In the genomic region with DNA sequence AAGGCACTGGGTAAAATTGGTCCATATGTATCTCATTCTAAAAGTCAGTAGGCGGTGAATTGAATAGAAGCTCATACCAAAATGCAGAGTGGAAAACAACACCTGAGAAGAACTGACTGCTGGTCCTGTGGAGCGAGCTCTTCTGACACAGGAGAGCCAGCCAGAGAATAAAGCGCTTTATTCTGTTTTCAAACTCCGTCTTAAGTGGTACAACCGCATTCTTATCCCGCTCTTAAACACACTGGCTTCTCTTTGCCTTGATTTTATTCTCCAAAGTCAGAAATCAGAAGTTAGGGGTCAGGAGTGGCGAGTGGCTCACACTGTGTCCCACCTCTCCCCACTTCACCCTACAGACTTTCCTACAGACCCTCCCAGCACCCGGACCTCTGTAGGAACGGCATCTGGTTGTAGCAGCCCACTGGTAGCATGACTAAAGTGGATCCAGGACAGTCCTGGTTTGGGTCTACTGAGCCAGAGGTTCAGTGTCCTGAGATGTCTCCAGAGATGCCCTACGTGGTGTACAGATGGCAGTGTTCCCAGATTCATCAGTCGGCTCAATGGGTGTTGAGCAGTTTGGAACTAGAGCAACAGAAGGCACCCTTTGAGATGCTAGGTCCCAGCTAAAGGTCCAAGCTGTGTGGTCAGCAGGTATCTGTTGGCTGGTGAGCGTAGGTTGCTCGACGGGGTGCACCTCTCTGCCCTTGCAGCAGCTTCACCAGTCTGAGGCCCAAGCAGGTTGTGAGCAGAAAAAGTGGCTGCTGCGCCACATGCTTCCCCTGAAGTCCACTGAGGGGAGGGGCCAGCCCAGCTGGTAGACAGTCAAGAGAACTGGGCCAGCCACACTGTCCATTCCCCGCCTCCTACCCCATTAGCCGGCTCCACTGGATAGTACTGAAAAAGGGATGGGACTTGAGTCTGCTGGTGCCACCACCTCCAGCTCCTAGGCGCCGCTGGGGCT, we compare ENCODE assay signal across 12 mouse cellular contexts. TPM values are rescaled to one million over a fixed set of nuclear protein-coding genes. Genes with fewer than 3 reads are reported as not detected.
A peak's percentile ranks its signal among the peaks of the same experiment; 100 is the strongest.
DNase-seq lines count a peak whose midpoint lies in the region; ATAC-seq and TF ChIP-seq lines count a peak whose summit lies in the region.
"Had no signal": no experiment of that assay in that cellular context is flagged by ENCODE, and none has a peak within 500 bp of the region (broad histone marks: within the 10 kb centered on the region; RNA-seq: fewer than 3 reads in every experiment).

No protein-coding gene starts in this region.

- no peaks in the 10 kb centered on the region for H3K4me1 ChIP-seq in forebrain, embryonic 15.5 days
- no peaks in the 10 kb centered on the region for H3K4me1 ChIP-seq in forebrain, embryonic 12.5 days
- H3K4me1 ChIP-seq in intestine, embryonic 15.5 days (replicated peaks): 0 out of 2 replicates have a peak, but pooled peaks cover 2% of the 10 kb centered on the region
- H3K4me1 ChIP-seq in intestine, postnatal 0 days (replicated peaks; ENCODE audit: control insufficient read depth, insufficient read depth, low read length): no peaks in the 10 kb centered on the region
- H3K4me1 ChIP-seq in hindbrain, postnatal 0 days (ENCODE audit: insufficient read depth, low read length): no peaks in the 10 kb centered on the region; the same call in 1 of the 2 replicates

- no peak overlapping the region for H3K4me3 ChIP-seq in forebrain, embryonic 15.5 days
- H3K4me3 ChIP-seq in forebrain, embryonic 12.5 days (replicated peaks): no peak overlapping the region
- no peak overlapping the region for H3K4me3 ChIP-seq in intestine, embryonic 15.5 days (replicated peaks)
- no peak overlapping the region for H3K4me3 ChIP-seq in intestine, postnatal 0 days (ENCODE audit: low read depth, low read length)
- no peak overlapping the region for H3K4me3 ChIP-seq in hindbrain, postnatal 0 days (ENCODE audit: low read length)
- H3K4me3 ChIP-seq: liver, embryonic 15.5 days had no signal

- no peaks in the 10 kb centered on the region for H3K27me3 ChIP-seq in forebrain, embryonic 15.5 days
- H3K27me3 ChIP-seq in forebrain, embryonic 12.5 days: peaks cover 13% of the 10 kb centered on the region; the same call in 1 of the 2 replicates
- H3K27me3 ChIP-seq in intestine, embryonic 15.5 days (replicated peaks): no peaks in the 10 kb centered on the region
- H3K27me3 ChIP-seq in intestine, postnatal 0 days (replicated peaks; ENCODE audit: control insufficient read depth, insufficient read depth, low read length): no peaks in the 10 kb centered on the region
- H3K27me3 ChIP-seq in hindbrain, postnatal 0 days (ENCODE audit: insufficient read depth, low read length): no peaks in the 10 kb centered on the region

- H3K9ac ChIP-seq in forebrain, embryonic 15.5 days (replicated peaks): no peak overlapping the region
- H3K9ac ChIP-seq in forebrain, embryonic 12.5 days: no peak overlapping the region
- H3K9ac ChIP-seq in intestine, embryonic 15.5 days: no peak overlapping the region
- H3K9ac ChIP-seq in intestine, postnatal 0 days (ENCODE audit: low read depth, low read length): no peak overlapping the region
- no peak overlapping the region for H3K9ac ChIP-seq in hindbrain, postnatal 0 days (replicated peaks; ENCODE audit: low read length)
- H3K9ac ChIP-seq: liver, embryonic 15.5 days had no signal

- DNase-seq in Muller cell, postnatal 12 days (ENCODE audit: inconsistent ontology term): peak; percentile 84
- no peak for DNase-seq in hindbrain, postnatal 0 days (ENCODE audit: low spot score)
- DNase-seq in right cerebral cortex, adult 2 months (ENCODE audit: low spot score in 2 of 2): no peak
- DNase-seq in kidney, postnatal 25 days: no peak
- DNase-seq: kidney, postnatal 36 days had no signal

- TF ChIP-seq CTCF in intestine, postnatal 0 days (IDR thresholded peaks at IDR 0.05; ENCODE audit: low read depth): no peak
- TF ChIP-seq CTCF in hindbrain, postnatal 0 days (IDR thresholded peaks at IDR 0.05; ENCODE audit: low read depth): no peak

- H3K36me3 ChIP-seq in forebrain, embryonic 15.5 days: peaks cover 42% of the 10 kb centered on the region
- H3K36me3 ChIP-seq in forebrain, embryonic 12.5 days (replicated peaks): peaks cover 49% of the 10 kb centered on the region
- peaks cover 29% of the 10 kb centered on the region for H3K36me3 ChIP-seq in intestine, embryonic 15.5 days
- H3K36me3 ChIP-seq in intestine, postnatal 0 days (ENCODE audit: control insufficient read depth, insufficient read depth): peaks cover 35% of the 10 kb centered on the region
- H3K36me3 ChIP-seq in hindbrain, postnatal 0 days (ENCODE audit: insufficient read depth, low read length): peaks cover 46% of the 10 kb centered on the region

- H3K4me2 ChIP-seq in forebrain, embryonic 15.5 days (replicated peaks): no peak overlapping the region
- H3K4me2 ChIP-seq in forebrain, embryonic 12.5 days: no peak overlapping the region
- H3K4me2 ChIP-seq in intestine, embryonic 15.5 days (replicated peaks): no peak overlapping the region
- no peak overlapping the region for H3K4me2 ChIP-seq in intestine, postnatal 0 days (replicated peaks; ENCODE audit: low read depth)
- H3K4me2 ChIP-seq in hindbrain, postnatal 0 days (ENCODE audit: low read depth, low read length): no peak overlapping the region
- H3K4me2 ChIP-seq: liver, embryonic 15.5 days had no signal

- no peak overlapping the region for H3K27ac ChIP-seq in forebrain, embryonic 15.5 days (replicated peaks)
- no peak overlapping the region for H3K27ac ChIP-seq in forebrain, embryonic 12.5 days
- H3K27ac ChIP-seq in intestine, embryonic 15.5 days: no peak overlapping the region
- no peak overlapping the region for H3K27ac ChIP-seq in intestine, postnatal 0 days (ENCODE audit: low read depth, low read length)
- H3K27ac ChIP-seq in hindbrain, postnatal 0 days: peak overlapping the region; percentile 29; the same call in 1 of the 2 replicates
- H3K27ac ChIP-seq: liver, embryonic 15.5 days had no signal

- WGBS in forebrain, embryonic 15.5 days: 84% methylated on average over 19 of the region's 19 CpGs
- WGBS in forebrain, embryonic 12.5 days: 85% methylated on average over 19 of the region's 19 CpGs
- 74% methylated on average over 19 of the region's 19 CpGs for WGBS in intestine, embryonic 15.5 days
- WGBS in intestine, postnatal 0 days: 73% methylated on average over 19 of the region's 19 CpGs
- 74% methylated on average over 19 of the region's 19 CpGs for WGBS in hindbrain, postnatal 0 days

- no peaks in the 10 kb centered on the region for H3K9me3 ChIP-seq in forebrain, embryonic 15.5 days
- no peaks in the 10 kb centered on the region for H3K9me3 ChIP-seq in forebrain, embryonic 12.5 days
- no peaks in the 10 kb centered on the region for H3K9me3 ChIP-seq in intestine, embryonic 15.5 days
- H3K9me3 ChIP-seq in intestine, postnatal 0 days (ENCODE audit: control insufficient read depth): no peaks in the 10 kb centered on the region
- no peaks in the 10 kb centered on the region for H3K9me3 ChIP-seq in hindbrain, postnatal 0 days (ENCODE audit: low read length)
- H3K9me3 ChIP-seq: liver, embryonic 15.5 days had no signal

- ATAC-seq in forebrain, embryonic 15.5 days (replicated peaks): 0 out of 2 replicates have a peak, but pooled peaks have one; percentile 21
- ATAC-seq in forebrain, embryonic 12.5 days (ENCODE audit: low FRiP score): no peak
- ATAC-seq in intestine, embryonic 15.5 days: 0 out of 2 replicates have a peak, but pooled peaks have one; percentile 34
- no peak for ATAC-seq in intestine, postnatal 0 days
- peak; percentile 19; the same call in 1 of the 2 replicates for ATAC-seq in hindbrain, postnatal 0 days

RNA-seq across cellular contexts. Expression of a gene that starts 15.3 kb away (rescaled TPM):
- polyA plus RNA-seq in forebrain, embryonic 15.5 days (2015; fragmentation: Nextera tagmentation; extraction: Ambion mirVana): 19.8 and 22.2 TPM in 2 replicates
- 5.8 and 6.1 TPM in 2 replicates for polyA plus RNA-seq in forebrain, embryonic 12.5 days (2016; fragmentation: Nextera tagmentation; extraction: Ambion mirVana)
- 2.4 and 2.6 TPM in 2 replicates for polyA plus RNA-seq in intestine, embryonic 15.5 days (2015; fragmentation: Nextera tagmentation; extraction: Ambion mirVana)
- polyA plus RNA-seq in intestine, postnatal 0 days (2015; fragmentation: Nextera tagmentation; extraction: Ambion mirVana): 1.3 and 1.9 TPM in 2 replicates
- total RNA-seq in hindbrain, postnatal 0 days (2014; rRNA removed): 42.0 TPM in 2 replicates
- polyA plus RNA-seq in hindbrain, postnatal 0 days (2015; fragmentation: Nextera tagmentation; extraction: Ambion mirVana): 29.3 and 30.8 TPM in 2 replicates
- total RNA-seq: common myeloid progenitor, adult 5-6 weeks; granulocyte monocyte progenitor cell, adult 5-6 weeks had no signal

RNA-seq across cellular contexts. Expression of a gene that starts 25.2 kb away (rescaled TPM):
- polyA plus RNA-seq in forebrain, embryonic 15.5 days (2015; fragmentation: Nextera tagmentation; extraction: Ambion mirVana): 96.3 and 99.7 TPM in 2 replicates
- 104 and 109 TPM in 2 replicates for polyA plus RNA-seq in forebrain, embryonic 12.5 days (2016; fragmentation: Nextera tagmentation; extraction: Ambion mirVana)
- polyA plus RNA-seq in intestine, embryonic 15.5 days (2015; fragmentation: Nextera tagmentation; extraction: Ambion mirVana): 117 and 125 TPM in 2 replicates
- 119 and 125 TPM in 2 replicates for polyA plus RNA-seq in intestine, postnatal 0 days (2015; fragmentation: Nextera tagmentation; extraction: Ambion mirVana)
- total RNA-seq in hindbrain, postnatal 0 days (2014; rRNA removed): 104 and 115 TPM in 2 replicates
- 104 and 108 TPM in 2 replicates for polyA plus RNA-seq in hindbrain, postnatal 0 days (2015; fragmentation: Nextera tagmentation; extraction: Ambion mirVana)

RNA-seq across cellular contexts. Expression of a gene that starts 25.2 kb away (rescaled TPM):
- 1.7 and 1.8 TPM in 2 replicates for polyA plus RNA-seq in forebrain, embryonic 15.5 days (2015; fragmentation: Nextera tagmentation; extraction: Ambion mirVana)
- 3.1 and 4.3 TPM in 2 replicates for polyA plus RNA-seq in forebrain, embryonic 12.5 days (2016; fragmentation: Nextera tagmentation; extraction: Ambion mirVana)
- polyA plus RNA-seq in intestine, embryonic 15.5 days (2015; fragmentation: Nextera tagmentation; extraction: Ambion mirVana): 1.9 and 2.1 TPM in 2 replicates
- polyA plus RNA-seq in intestine, postnatal 0 days (2015; fragmentation: Nextera tagmentation; extraction: Ambion mirVana): 0.99 and 1.6 TPM in 2 replicates
- 0.68 and 0.79 TPM in 2 replicates for total RNA-seq in hindbrain, postnatal 0 days (2014; rRNA removed)
- 1.4 and 2.0 TPM in 2 replicates for polyA plus RNA-seq in hindbrain, postnatal 0 days (2015; fragmentation: Nextera tagmentation; extraction: Ambion mirVana)

RNA-seq across cellular contexts. Expression of a gene that starts 41.8 kb away (rescaled TPM):
- 6.2 and 6.3 TPM in 2 replicates for polyA plus RNA-seq in forebrain, embryonic 15.5 days (2015; fragmentation: Nextera tagmentation; extraction: Ambion mirVana)
- 6.3 and 7.5 TPM in 2 replicates for polyA plus RNA-seq in forebrain, embryonic 12.5 days (2016; fragmentation: Nextera tagmentation; extraction: Ambion mirVana)
- 15.6 and 15.8 TPM in 2 replicates for polyA plus RNA-seq in intestine, embryonic 15.5 days (2015; fragmentation: Nextera tagmentation; extraction: Ambion mirVana)
- 3.9 and 4.2 TPM in 2 replicates for polyA plus RNA-seq in intestine, postnatal 0 days (2015; fragmentation: Nextera tagmentation; extraction: Ambion mirVana)
- 2.9 and 5.0 TPM in 2 replicates for total RNA-seq in hindbrain, postnatal 0 days (2014; rRNA removed)
- polyA plus RNA-seq in hindbrain, postnatal 0 days (2015; fragmentation: Nextera tagmentation; extraction: Ambion mirVana): 10.0 TPM in 2 replicates
- total RNA-seq: common myeloid progenitor, adult 5-6 weeks; granulocyte monocyte progenitor cell, adult 5-6 weeks had no signal

Comparison
In these comparisons a context has a peak if more than half of its experiments do, and no peak if none do; other contexts are left out.
1. ATAC-seq: peak in forebrain, embryonic 15.5 days (single experiment), intestine, embryonic 15.5 days (single experiment) and hindbrain, postnatal 0 days (single experiment); none in forebrain, embryonic 12.5 days (single experiment) and intestine, postnatal 0 days (single experiment).